Mouse (Mus musculus): ENCODE measurements around the gene Sars2.

DNA sequence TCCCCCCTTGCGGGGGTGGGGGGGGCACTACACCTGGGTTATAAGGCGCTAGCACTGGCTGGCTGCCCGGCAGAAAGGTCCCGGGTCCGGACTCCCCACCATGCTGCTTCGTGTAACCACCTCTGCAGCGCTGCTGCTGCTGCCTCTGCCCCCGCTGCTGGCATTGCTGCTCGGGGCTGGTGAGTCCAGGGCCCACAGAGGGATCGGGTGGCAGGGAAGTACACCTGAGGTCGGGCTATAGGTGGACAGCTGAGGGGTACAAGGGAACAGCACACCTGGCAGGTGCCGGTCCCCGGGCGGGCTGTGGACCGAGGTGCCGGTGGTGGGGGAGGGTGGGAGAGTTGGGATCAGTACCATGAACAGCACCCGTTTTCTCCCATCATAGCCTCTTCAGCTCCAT is 14.3 kb downstream of the Sars2 start, which contains the start of gene Ccer2:
- TF ChIP-seq POLR2A (IDR thresholded peaks at IDR 0.05; ENCODE audit: control insufficient read depth, extremely low read depth, insufficient read depth, low read length, poor library complexity) (no peak), CTCF (IDR thresholded peaks at IDR 0.05; ENCODE audit: borderline replicate concordance, control insufficient read depth, extremely low read depth, insufficient read depth, low read length, poor library complexity) (no peak)

Measured in thymus, adult 2 months (tissue).